Mouse (Mus musculus) forebrain, postnatal 0 days (tissue): ENCODE data around the gene Ube2l6. TPM values are rescaled to one million over a fixed set of nuclear protein-coding genes. Genes with fewer than 3 reads are reported as not detected.

Experiments
- ATAC-seq: fragments of 200-750 bp; cut with Nextera tagmentation; 2 replicates; pipeline ENCODE4 v1.8.0; 2017; ENCODE audit warnings: mild to moderate bottlenecking, moderate library complexity
- DNase-seq: peaks from one replicate; pipeline ENCODE4 v3.0.0-alpha.2; 2015
- H3K27ac ChIP-seq: fragments of 300-500 bp; sonication (generic); 2 replicates; pipeline ENCODE4 v1.5.1; 2014; ENCODE audit warnings: low read depth, mild to moderate bottlenecking, antibody characterized with exemption, low read length, moderate library complexity, mixed read lengths
- H3K27me3 ChIP-seq: fragments of 300-500 bp; sonication (generic); 2 replicates; pipeline ENCODE4 v1.6.1; 2014; ENCODE audit warnings: mild to moderate bottlenecking, low read length, mixed read lengths; ENCODE audit not compliant: insufficient read depth
- H3K36me3 ChIP-seq: fragments of 300-500 bp; sonication (generic); 2 replicates; pipeline ENCODE4 v1.6.1; 2014; ENCODE audit warnings: mild to moderate bottlenecking, moderate library complexity; ENCODE audit not compliant: insufficient read depth
- H3K4me1 ChIP-seq: fragments of 300-500 bp; sonication (generic); 2 replicates; pipeline ENCODE4 v1.6.1; 2014; ENCODE audit warnings: antibody characterized with exemption; ENCODE audit not compliant: insufficient read depth
- H3K4me2 ChIP-seq: fragments of 300-500 bp; sonication (generic); 2 replicates; pipeline ENCODE4 v1.6.1; 2014; ENCODE audit warnings: low read depth, mild to moderate bottlenecking, moderate library complexity
- H3K4me3 ChIP-seq: fragments of 300-500 bp; sonication (generic); 2 replicates; pipeline ENCODE4 v1.5.1; 2014; ENCODE audit warnings: low read depth, low read length, mixed read lengths
- H3K9ac ChIP-seq: fragments of 300-500 bp; sonication (generic); 2 replicates; pipeline ENCODE4 v1.6.1; 2014; ENCODE audit warnings: mild to moderate bottlenecking
- H3K9me3 ChIP-seq: fragments of 300-500 bp; sonication (generic); 2 replicates; pipeline ENCODE4 v1.6.1; 2016; ENCODE audit warnings: low read length
- CTCF ChIP-seq: sonication (generic); IDR thresholded peaks from 2 replicates; pipeline ENCODE4 v1.5.1; 2016; ENCODE audit warnings: antibody characterized with exemption, control low read depth, low read depth
- WGBS: fragments of 180-500 bp; shearing (Covaris S2); extraction: QIAGEN DNeasy Blood & Tissue Kit; methylation state at CpG from one replicate; pipeline ENCODE4 v1.1.7; 2014; 5-methylcytosine and 5-hydroxymethylcytosine counted together
- polyA plus RNA-seq: library from polyadenylated mRNA; unstranded; fragments of >200 nt; fragmentation: Nextera tagmentation; extraction: Ambion mirVana; gene quantifications from 2 replicates; pipeline ENCODE4 v1.2.1, GENCODE M21; 2015
- total RNA-seq: library from RNA; depleted of rRNA; stranded (reverse); fragments of >200 nt; gene quantifications from 2 replicates; pipeline ENCODE4 v1.2.3, GENCODE M21; 2014

Ube2l6 gene
- total and polyA plus RNA-seq, 2 experiments from 2014 or later: 14.9 to 15.1 TPM

DNA sequence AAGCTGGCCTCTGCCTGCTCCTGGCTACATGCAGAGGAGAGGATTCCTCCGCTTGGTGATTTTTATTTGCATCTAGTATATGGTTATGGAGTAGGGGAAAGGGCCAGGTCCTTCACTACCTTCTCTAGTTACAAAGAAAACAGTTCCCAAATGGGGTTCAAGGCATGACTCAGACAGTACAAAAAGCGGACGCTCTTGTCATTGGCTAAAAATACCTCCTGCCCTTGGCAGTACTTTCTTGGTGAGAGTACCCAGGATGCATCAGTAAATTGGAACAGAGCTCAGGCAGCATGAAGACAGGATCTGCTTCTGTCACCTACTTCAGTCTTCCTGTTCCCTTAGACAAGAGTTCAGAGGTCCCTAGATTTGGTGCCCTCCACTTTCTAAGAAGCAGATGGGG lies 21.2 kb downstream of the Ube2l6 start:
- WGBS: 65% methylated on average over 3 of the region's 3 CpGs
- Histone ChIP-seq H3K4me3 (no peak overlapping the region), H3K9me3 (no peaks in the 10 kb centered on the region), H3K27me3 (0 out of 2 replicates have a peak, but pooled peaks cover 4% of the 10 kb centered on the region), H3K27ac (no peak overlapping the region), H3K9ac (no peak overlapping the region), H3K4me1 (no peaks in the 10 kb centered on the region), H3K4me2 (no peak overlapping the region), H3K36me3 (no peaks in the 10 kb centered on the region)
- no peak for TF ChIP-seq CTCF
- no peak for ATAC-seq
- DNase-seq: no peak

DNA sequence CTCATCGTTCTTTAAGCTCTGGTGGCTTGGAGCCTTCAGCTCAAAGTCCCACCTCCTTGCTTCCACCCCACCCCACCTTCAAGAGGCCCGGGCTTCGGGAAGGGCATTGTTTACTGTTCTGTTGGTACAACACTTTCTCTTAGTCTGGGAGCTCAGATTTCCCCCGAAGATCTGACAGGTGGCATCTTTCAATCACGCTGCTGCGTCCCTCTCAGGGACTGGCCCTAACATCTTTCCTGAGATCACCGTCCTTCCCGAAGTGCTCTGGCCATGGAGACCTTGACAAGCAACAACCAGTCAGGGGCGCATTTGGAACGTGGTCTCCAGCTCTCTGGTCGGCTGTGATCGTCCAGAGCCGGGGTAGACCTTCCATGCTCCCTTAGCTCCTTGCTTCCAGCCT lies 23.9 kb downstream of the Ube2l6 start, which contains the start of gene Smtnl1:
TSS of gene Smtnl1 (minus strand) at position 101 of the 400 bp plus-strand sequence.
- H3K9ac ChIP-seq: no peak within 1 kb of the TSS
- TF ChIP-seq CTCF: no peak
- H3K9me3 ChIP-seq: no peaks in the 10 kb centered on the region
- ATAC-seq: no peak
- no peaks in the 10 kb centered on the region for H3K36me3 ChIP-seq
- no peak within 1 kb of the TSS for H3K27ac ChIP-seq
- 67% methylated on average over 13 of the region's 13 CpGs for WGBS
- peaks cover 5% of the 10 kb centered on the region; the same call in 1 of the 2 replicates for H3K4me1 ChIP-seq
- no peak within 1 kb of the TSS for H3K4me3 ChIP-seq
- DNase-seq: no peak
- H3K27me3 ChIP-seq: 0 out of 2 replicates have a peak, but pooled peaks cover 4% of the 10 kb centered on the region
- no peak within 1 kb of the TSS for H3K4me2 ChIP-seq

DNA sequence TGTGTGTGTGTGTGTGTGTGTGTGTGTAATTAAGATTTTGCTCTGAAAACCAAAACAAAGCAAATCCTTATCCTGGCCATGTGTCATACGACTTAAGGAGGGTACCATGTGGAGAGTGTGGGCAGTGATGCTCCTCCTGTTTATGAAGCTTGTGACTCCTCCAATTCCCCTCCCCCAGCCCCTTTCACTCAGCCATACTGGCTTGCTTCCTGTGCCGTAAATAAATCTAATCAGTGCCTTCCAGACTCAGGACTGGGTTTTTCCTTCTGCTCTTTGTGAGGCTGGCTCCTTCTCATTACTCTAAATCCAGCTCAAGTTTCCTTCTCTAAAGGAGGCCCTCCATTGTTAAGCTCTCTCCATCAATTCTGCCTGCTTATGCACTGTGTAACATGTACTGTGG lies 24.6 kb downstream of the Ube2l6 start:
- no peak overlapping the region for H3K9ac ChIP-seq
- TF ChIP-seq CTCF: no peak

DNA sequence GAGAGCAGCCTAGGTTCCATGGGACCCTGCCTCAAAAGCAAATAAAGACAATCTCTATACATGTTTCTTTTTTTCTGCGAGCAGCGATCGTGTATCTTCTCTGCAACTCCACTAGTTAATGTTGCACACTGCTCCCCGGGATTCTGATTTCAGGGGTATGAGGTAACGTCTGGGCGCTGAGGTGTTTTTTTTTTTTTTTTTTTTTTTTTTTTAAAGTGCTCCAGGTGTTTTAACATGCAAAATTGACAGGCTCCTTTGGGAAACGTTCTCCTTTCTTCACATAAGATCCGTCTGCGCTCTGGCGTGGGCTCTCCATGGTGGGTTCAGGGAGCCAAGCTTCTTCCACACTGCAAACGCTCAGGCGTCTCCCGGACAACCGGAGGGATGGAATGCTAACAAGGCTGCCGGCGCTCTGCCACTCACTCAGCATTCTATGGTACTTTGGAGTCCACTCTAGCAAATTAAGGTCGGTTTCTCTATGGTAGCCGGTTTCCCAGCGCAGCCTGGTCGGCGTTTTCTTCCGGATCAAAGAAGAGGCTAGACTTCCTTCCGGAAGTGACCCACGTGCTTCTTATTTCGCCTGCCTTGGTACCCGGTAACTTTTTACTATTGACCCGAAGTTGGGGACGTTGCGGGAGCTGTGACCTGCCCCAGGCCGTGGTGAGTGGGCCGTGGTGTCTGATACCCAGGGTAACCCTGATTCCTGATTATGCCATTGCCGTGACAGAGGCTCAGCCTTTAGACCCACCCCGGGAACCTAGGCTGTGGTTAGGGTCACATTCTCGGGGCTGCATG lies 28.1 kb downstream of the Ube2l6 start, which contains the start of gene Timm10:
TSS of gene Timm10 (plus strand) at position 510 of the 795 bp plus-strand sequence.
- H3K4me2 ChIP-seq: peak within 1 kb of the TSS; percentile 99
- H3K4me1 ChIP-seq: peaks cover 11% of the 10 kb centered on the region; the same call in 1 of the 2 replicates
- peak within 1 kb of the TSS; percentile 75 for H3K9ac ChIP-seq
- peak within 1 kb of the TSS; percentile 89 for H3K4me3 ChIP-seq
- ATAC-seq (peak; percentile 96), DNase-seq (peak; percentile 97)
- TF ChIP-seq CTCF: no peak
- under 1% methylated on average over 34 of the region's 34 CpGs for WGBS
- H3K27me3 ChIP-seq: no peaks in the 10 kb centered on the region
- peak within 1 kb of the TSS; percentile 72 for H3K27ac ChIP-seq
- peaks cover 12% of the 10 kb centered on the region; the same call in 1 of the 2 replicates for H3K36me3 ChIP-seq
- H3K9me3 ChIP-seq: no peaks in the 10 kb centered on the region

More for the DNA sequence above, 24.6 kb downstream of the Ube2l6 start:
- no peak for ATAC-seq
- no peak overlapping the region for H3K4me3 ChIP-seq
- H3K36me3 ChIP-seq: no peaks in the 10 kb centered on the region
- 42% methylated on average over 2 of the region's 2 CpGs for WGBS
- no peaks in the 10 kb centered on the region for H3K9me3 ChIP-seq
- DNase-seq: no peak
- H3K4me1 ChIP-seq: peaks cover 11% of the 10 kb centered on the region; the same call in 1 of the 2 replicates
- H3K4me2 ChIP-seq: no peak overlapping the region
- 0 out of 2 replicates have a peak, but pooled peaks cover 4% of the 10 kb centered on the region for H3K27me3 ChIP-seq
- H3K27ac ChIP-seq: no peak overlapping the region

DNA sequence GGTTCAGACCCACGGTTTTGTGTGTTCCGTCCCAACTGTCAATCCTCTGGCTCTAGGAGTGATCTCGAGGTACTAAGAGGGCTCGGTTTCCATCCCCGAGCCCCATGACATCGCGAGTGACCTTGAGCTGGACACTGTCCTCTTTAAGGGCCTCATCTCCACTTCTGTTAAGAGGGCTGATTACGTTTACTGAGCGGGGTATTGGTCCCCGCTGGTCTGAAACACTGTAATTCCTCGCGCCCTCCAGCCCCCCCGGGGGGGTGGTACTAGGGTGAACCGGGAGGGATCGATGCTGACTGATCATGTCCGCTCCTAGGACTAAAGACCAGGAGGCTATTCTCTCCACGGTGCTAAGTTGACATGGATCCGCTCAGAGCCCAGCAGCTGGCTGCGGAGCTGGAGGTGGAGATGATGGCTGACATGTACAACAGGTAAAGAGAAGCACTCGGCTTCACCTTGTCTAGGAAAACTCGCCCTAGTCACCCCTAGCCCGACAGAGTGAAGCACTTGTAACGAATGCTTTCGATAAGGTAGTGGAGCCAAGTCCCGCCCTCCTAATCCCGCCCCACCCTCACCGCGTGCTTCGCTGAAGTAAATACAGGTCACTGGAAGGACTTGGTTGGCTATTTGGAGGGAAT lies 28.8 kb downstream of the Ube2l6 start:
- peak overlapping the region; percentile 99 for H3K4me2 ChIP-seq
- ATAC-seq (no peak), DNase-seq (no peak)
- no peak for TF ChIP-seq CTCF
- H3K9ac ChIP-seq: peak overlapping the region; percentile 75
- H3K4me3 ChIP-seq: peak overlapping the region; percentile 89
- no peak overlapping the region for H3K27ac ChIP-seq
- H3K4me1 ChIP-seq: peaks cover 14% of the 10 kb centered on the region; the same call in 1 of the 2 replicates
- H3K36me3 ChIP-seq: peaks cover 12% of the 10 kb centered on the region; the same call in 1 of the 2 replicates
- 1% methylated on average over 29 of the region's 29 CpGs for WGBS
- no peaks in the 10 kb centered on the region for H3K9me3 ChIP-seq
- H3K27me3 ChIP-seq: no peaks in the 10 kb centered on the region

DNA sequence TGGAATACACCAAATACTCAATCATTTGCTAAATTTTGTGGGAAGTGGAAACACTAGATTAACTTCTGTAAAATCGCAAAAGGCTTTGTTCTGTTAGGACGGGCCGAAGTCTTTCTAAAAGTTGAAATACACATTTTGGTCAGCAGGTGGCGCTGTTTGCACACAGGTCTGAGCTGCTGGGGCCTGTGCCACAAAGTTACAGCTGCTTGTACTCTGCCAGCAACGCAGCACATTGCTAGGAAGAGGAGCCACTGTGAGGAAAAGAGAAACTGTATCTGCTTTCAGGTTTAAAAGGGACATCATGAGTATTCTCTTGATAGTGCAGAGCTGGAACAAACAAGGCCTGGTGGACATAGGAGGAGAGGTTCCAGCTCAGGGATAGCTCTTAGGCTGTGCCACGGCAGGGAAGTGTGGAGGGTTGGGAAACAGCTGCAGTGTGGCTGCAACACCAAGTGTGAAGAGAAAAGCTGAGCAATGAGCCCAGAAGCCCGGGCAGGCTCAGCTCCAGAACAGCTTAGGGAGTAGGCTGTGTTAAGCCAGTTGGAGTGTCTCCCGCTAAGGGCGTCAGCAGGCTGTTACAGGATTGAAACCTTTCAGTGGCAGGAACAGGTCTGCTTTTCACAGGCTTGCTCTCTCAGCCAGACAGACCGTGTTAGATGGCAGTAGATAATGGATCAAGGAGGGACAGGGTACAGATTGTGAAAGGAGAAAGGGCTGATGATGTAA lies 33.2 kb downstream of the Ube2l6 start:
- Histone ChIP-seq H3K9me3 (no peaks in the 10 kb centered on the region), H3K4me1 (peaks cover 12% of the 10 kb centered on the region; the same call in 1 of the 2 replicates), H3K4me3 (no peak overlapping the region), H3K27me3 (no peaks in the 10 kb centered on the region), H3K9ac (no peak overlapping the region; the same call in 1 of the 2 replicates), H3K4me2 (no peak overlapping the region), H3K27ac (peak overlapping the region; percentile 57; the same call in 1 of the 2 replicates), H3K36me3 (peaks cover 12% of the 10 kb centered on the region; the same call in 1 of the 2 replicates)
- TF ChIP-seq CTCF: peak; percentile 95
- 19% methylated on average over 10 of the region's 10 CpGs for WGBS
- DNase-seq (peak; percentile 95), ATAC-seq (peak; percentile 82)
